Mouse (Mus musculus): ENCODE measurements at regions not wholly inside any gene's neighbourhood (a gene's known extent, or its start where the extent isn't known, plus 50 kb on each side); places are given as distances from the start of the nearest gene placed in this dataset.
A peak's percentile ranks its signal among the peaks of the same experiment; 100 is the strongest.

DNA sequence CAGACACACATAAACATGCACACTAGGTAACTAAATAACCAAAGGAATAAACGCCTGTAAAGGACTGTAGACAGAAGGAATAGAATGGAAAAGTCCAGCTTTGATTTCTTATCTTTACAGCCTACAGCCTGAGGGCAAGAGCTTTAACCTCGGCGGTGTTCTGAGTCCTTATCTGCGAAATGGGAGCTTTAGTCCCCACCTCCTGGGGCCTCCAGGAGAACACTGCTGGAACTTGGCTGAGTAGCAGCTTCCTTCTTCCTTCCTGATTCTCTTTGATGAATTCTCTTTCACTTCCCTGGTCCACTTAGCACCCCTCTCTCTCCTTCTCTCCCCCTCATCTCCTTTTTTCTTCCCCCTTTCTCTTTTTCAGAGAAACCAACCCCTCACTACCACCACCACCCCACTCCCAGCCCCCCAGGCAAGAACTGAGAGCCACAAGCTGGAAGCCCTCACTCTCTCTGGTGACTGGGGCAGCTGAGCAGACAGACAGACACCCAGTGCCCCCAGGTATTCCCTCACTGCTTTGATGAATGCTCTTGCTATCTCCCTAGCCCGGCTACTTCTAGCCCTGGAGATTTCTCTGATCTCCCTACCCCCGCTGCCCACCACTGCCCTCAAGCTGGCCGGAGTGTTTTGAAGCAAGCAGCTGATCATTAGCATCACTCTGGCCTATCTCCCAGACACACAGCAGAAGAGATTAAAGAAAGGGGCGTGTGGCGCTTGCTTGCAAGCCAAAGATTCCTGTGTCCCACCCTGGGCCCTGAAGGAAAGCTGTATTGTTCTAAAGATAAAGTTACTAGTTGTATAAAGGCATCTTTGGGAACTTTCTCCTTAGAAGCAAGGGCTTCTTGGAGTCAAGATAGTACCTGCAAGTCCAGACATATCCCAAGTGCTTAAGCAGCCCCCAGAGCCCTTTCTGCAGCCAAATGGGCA lies 81.9 kb upstream of the Tbx3 start:
- TF ChIP-seq EP300 (IDR thresholded peaks at IDR 0.05; ENCODE audit: insufficient read depth, low read depth, low read length) (peak; percentile 74), POLR2A (IDR thresholded peaks at IDR 0.05; ENCODE audit: insufficient read depth, low read length) (no peak), CTCF (IDR thresholded peaks at IDR 0.05; ENCODE audit: low read depth, low read length) (no peak)
- Histone ChIP-seq H3K36me3 (ENCODE audit: control insufficient read depth, insufficient read depth, low read length, poor library complexity, severe bottlenecking) (no peaks in the 10 kb centered on the region), H3K27me3 (ENCODE audit: control insufficient read depth, insufficient read depth, low read length, poor library complexity, severe bottlenecking) (no peaks in the 10 kb centered on the region), H3K9me3 (replicated peaks; ENCODE audit: control insufficient read depth, insufficient read depth, low read length, poor library complexity, severe bottlenecking) (no peaks in the 10 kb centered on the region), H3K4me3 (ENCODE audit: low read depth, low read length) (no peak overlapping the region; the same call in 1 of the 2 replicates), H3K27ac (ENCODE audit: insufficient read depth, low read length) (peak overlapping the region; percentile 96), H3K9ac (ENCODE audit: low read depth, poor library complexity, severe bottlenecking) (peak overlapping the region; percentile 45), H3K4me1 (ENCODE audit: control insufficient read depth, insufficient read depth, low read length) (peaks cover 4% of the 10 kb centered on the region)

DNA sequence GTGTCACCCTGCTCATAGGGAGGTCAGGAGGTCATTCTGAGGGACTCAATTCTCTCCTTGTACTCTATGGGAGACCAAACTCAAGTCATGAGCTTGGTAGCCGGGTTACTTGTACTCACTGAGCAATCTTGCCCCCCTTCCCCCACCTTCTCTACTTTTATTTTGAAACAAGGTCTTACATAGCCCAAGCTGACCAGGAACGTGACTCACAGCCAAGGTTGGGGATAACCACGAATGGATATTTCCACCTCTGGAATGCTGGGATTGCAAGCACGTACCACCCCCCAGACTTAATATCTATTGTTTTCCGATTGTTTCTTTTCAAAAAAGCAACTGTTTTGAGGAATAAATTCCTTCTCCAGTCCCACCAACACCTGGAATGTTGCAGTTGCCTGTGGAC lies 79.2 kb upstream of the Tbx3 start:
- no peak for TF ChIP-seq EP300 (IDR thresholded peaks at IDR 0.05; ENCODE audit: insufficient read depth, low read depth, low read length)
- TF ChIP-seq POLR2A (IDR thresholded peaks at IDR 0.05; ENCODE audit: insufficient read depth, low read length) = no peak
- no peak for TF ChIP-seq CTCF (IDR thresholded peaks at IDR 0.05; ENCODE audit: low read depth, low read length)
- Histone ChIP-seq H3K9ac (ENCODE audit: low read depth, poor library complexity, severe bottlenecking) (no peak overlapping the region), H3K4me1 (ENCODE audit: control insufficient read depth, insufficient read depth, low read length) (peaks cover 3% of the 10 kb centered on the region), H3K4me3 (ENCODE audit: low read depth, low read length) (no peak overlapping the region), H3K36me3 (ENCODE audit: control insufficient read depth, insufficient read depth, low read length, poor library complexity, severe bottlenecking) (no peaks in the 10 kb centered on the region), H3K27ac (ENCODE audit: insufficient read depth, low read length) (no peak overlapping the region), H3K27me3 (ENCODE audit: control insufficient read depth, insufficient read depth, low read length, poor library complexity, severe bottlenecking) (no peaks in the 10 kb centered on the region), H3K9me3 (replicated peaks; ENCODE audit: control insufficient read depth, insufficient read depth, low read length, poor library complexity, severe bottlenecking) (no peaks in the 10 kb centered on the region)

DNA sequence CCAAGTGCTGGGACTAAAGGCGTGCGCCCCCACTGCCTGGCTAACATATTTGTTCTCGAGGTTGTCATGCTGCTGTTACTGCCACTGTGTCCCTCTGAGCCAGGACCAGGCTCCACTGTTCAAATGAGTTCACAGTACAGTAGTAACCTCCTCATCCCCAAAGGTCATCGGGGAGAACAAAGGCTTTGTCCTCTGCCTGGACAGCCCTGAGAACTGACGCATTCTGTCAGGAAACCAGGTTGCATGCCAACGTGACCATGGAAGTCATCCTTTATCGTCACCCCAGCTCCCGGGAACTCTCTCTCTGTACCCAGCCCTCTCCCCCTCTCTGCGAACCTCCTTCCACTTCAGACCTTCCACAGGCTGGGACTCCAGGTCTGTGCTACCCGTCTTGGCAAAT lies 77.6 kb upstream of the Tbx3 start:
- H3K4me1 ChIP-seq (ENCODE audit: control insufficient read depth, insufficient read depth, low read length) = peaks cover 5% of the 10 kb centered on the region
- no peak for TF ChIP-seq CTCF (IDR thresholded peaks at IDR 0.05; ENCODE audit: low read depth, low read length)
- no peak for TF ChIP-seq POLR2A (IDR thresholded peaks at IDR 0.05; ENCODE audit: insufficient read depth, low read length)
- no peak for TF ChIP-seq EP300 (IDR thresholded peaks at IDR 0.05; ENCODE audit: insufficient read depth, low read depth, low read length)

DNA sequence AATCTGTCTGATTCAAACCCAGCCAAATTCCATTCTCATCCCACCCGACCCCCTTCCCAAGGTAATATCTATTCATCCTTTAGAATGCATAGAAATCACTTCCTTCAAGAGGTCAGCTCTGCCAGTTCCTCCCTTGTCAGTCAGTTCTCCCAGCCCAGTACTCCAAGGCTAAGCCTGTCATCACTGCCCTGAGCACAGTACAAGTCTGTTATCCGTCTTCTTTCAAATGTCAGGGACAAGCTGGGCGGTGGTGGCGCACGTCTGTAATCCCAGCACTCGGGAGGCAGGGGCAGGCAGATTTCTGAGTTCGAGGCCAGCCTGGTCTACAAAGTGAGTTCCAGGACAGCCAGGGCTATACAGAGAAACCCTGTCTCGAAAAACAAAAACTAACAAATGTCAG lies 75.9 kb upstream of the Tbx3 start:
- no peaks in the 10 kb centered on the region for H3K9me3 ChIP-seq (replicated peaks; ENCODE audit: control insufficient read depth, insufficient read depth, low read length, poor library complexity, severe bottlenecking)
- H3K4me1 ChIP-seq (ENCODE audit: control insufficient read depth, insufficient read depth, low read length) = peaks cover 3% of the 10 kb centered on the region
- no peaks in the 10 kb centered on the region for H3K27me3 ChIP-seq (ENCODE audit: control insufficient read depth, insufficient read depth, low read length, poor library complexity, severe bottlenecking)
- no peak overlapping the region for H3K4me3 ChIP-seq (ENCODE audit: low read depth, low read length)
- no peak for TF ChIP-seq CTCF (IDR thresholded peaks at IDR 0.05; ENCODE audit: low read depth, low read length)
- TF ChIP-seq EP300 (IDR thresholded peaks at IDR 0.05; ENCODE audit: insufficient read depth, low read depth, low read length) = no peak
- TF ChIP-seq POLR2A (IDR thresholded peaks at IDR 0.05; ENCODE audit: insufficient read depth, low read length) = no peak
- H3K36me3 ChIP-seq (ENCODE audit: control insufficient read depth, insufficient read depth, low read length, poor library complexity, severe bottlenecking) = no peaks in the 10 kb centered on the region
- no peak overlapping the region for H3K27ac ChIP-seq (ENCODE audit: insufficient read depth, low read length)
- no peak overlapping the region for H3K9ac ChIP-seq (ENCODE audit: low read depth, poor library complexity, severe bottlenecking)

More for the DNA sequence above, 77.6 kb upstream of the Tbx3 start:
- Histone ChIP-seq H3K36me3 (ENCODE audit: control insufficient read depth, insufficient read depth, low read length, poor library complexity, severe bottlenecking) (no peaks in the 10 kb centered on the region), H3K9me3 (replicated peaks; ENCODE audit: control insufficient read depth, insufficient read depth, low read length, poor library complexity, severe bottlenecking) (no peaks in the 10 kb centered on the region), H3K27me3 (ENCODE audit: control insufficient read depth, insufficient read depth, low read length, poor library complexity, severe bottlenecking) (no peaks in the 10 kb centered on the region), H3K9ac (ENCODE audit: low read depth, poor library complexity, severe bottlenecking) (no peak overlapping the region), H3K4me3 (ENCODE audit: low read depth, low read length) (no peak overlapping the region), H3K27ac (ENCODE audit: insufficient read depth, low read length) (no peak overlapping the region)

DNA sequence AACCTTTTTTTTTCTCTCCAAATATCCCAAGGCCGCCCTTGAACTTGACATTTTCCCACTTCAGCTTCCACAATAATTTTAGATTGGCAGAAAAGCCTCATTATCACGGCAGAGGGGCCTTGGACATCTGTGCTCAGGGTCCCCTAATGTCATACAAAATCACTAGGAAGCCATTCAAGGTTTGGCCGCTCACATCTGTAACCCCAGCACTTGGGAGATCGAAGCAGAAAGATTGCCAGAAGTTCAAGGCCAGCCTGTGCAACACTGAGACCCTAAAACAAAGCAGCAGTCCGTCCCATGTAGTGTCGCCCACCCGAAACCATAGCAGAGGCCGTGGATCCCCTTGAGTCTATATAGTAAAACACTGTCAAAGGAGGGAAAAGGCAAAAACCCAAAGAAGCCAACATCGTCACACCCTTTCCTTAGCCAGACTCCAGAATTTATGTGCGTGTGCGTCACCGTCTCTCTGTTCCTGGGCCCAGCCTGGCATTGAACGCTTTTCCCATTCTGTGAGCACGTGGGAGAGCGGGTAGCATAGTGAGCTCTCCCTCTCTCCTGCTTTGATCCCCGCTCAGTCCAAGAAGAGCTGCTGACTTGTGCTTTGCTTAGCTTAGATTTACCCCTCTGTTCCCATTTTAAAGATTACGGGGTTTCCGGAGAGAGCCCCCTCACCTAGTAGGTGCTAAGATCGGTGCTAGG lies 74.0 kb upstream of the Tbx3 start:
- no peak overlapping the region for H3K4me3 ChIP-seq (ENCODE audit: low read depth, low read length)
- H3K27ac ChIP-seq (ENCODE audit: insufficient read depth, low read length) = no peak overlapping the region
- no peaks in the 10 kb centered on the region for H3K36me3 ChIP-seq (ENCODE audit: control insufficient read depth, insufficient read depth, low read length, poor library complexity, severe bottlenecking)
- H3K9me3 ChIP-seq (replicated peaks; ENCODE audit: control insufficient read depth, insufficient read depth, low read length, poor library complexity, severe bottlenecking) = no peaks in the 10 kb centered on the region
- peaks cover 3% of the 10 kb centered on the region for H3K4me1 ChIP-seq (ENCODE audit: control insufficient read depth, insufficient read depth, low read length)
- no peak overlapping the region for H3K9ac ChIP-seq (ENCODE audit: low read depth, poor library complexity, severe bottlenecking)
- no peaks in the 10 kb centered on the region for H3K27me3 ChIP-seq (ENCODE audit: control insufficient read depth, insufficient read depth, low read length, poor library complexity, severe bottlenecking)
- TF ChIP-seq POLR2A (IDR thresholded peaks at IDR 0.05; ENCODE audit: insufficient read depth, low read length) (no peak), EP300 (IDR thresholded peaks at IDR 0.05; ENCODE audit: insufficient read depth, low read depth, low read length) (no peak), CTCF (IDR thresholded peaks at IDR 0.05; ENCODE audit: low read depth, low read length) (no peak)

DNA sequence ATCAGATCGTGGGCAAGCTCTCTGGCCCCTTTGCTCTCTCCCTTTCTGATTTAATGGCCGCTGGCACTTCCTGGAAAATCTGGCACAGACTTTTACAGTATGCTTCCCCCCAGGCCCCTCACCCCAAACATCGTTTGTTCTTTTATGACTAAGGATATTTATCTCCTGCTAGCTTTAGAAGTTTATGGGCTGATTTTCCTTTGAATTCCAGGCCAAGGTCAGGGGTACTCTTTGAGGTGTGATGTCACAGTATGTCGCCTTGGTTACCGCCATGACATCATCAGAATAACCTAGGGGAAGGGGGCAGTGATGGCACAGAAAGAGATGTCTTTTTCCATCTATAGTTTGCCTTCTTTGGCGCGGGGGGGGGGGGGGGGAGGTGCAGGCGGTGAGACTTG lies 73.5 kb upstream of the Tbx3 start:
- no peaks in the 10 kb centered on the region for H3K36me3 ChIP-seq (ENCODE audit: control insufficient read depth, insufficient read depth, low read length, poor library complexity, severe bottlenecking)
- H3K27ac ChIP-seq (ENCODE audit: insufficient read depth, low read length) = no peak overlapping the region
- H3K4me1 ChIP-seq (ENCODE audit: control insufficient read depth, insufficient read depth, low read length) = peaks cover 3% of the 10 kb centered on the region
- no peaks in the 10 kb centered on the region for H3K9me3 ChIP-seq (replicated peaks; ENCODE audit: control insufficient read depth, insufficient read depth, low read length, poor library complexity, severe bottlenecking)
- H3K9ac ChIP-seq (ENCODE audit: low read depth, poor library complexity, severe bottlenecking) = no peak overlapping the region
- no peak overlapping the region for H3K4me3 ChIP-seq (ENCODE audit: low read depth, low read length)
- TF ChIP-seq EP300 (IDR thresholded peaks at IDR 0.05; ENCODE audit: insufficient read depth, low read depth, low read length) (no peak), CTCF (IDR thresholded peaks at IDR 0.05; ENCODE audit: low read depth, low read length) (no peak), POLR2A (IDR thresholded peaks at IDR 0.05; ENCODE audit: insufficient read depth, low read length) (no peak)
- H3K27me3 ChIP-seq (ENCODE audit: control insufficient read depth, insufficient read depth, low read length, poor library complexity, severe bottlenecking) = no peaks in the 10 kb centered on the region

All from ES-Bruce4 (cell line).